Mouse (Mus musculus): ENCODE measurements around the gene Acrbp. TPM values are rescaled to one million over a fixed set of nuclear protein-coding genes. Genes with fewer than 3 reads are reported as not detected.

Gene Acrbp
- total RNA-seq, 2 experiments from 2014 or later: 15.7 to 17.7 TPM

DNA sequence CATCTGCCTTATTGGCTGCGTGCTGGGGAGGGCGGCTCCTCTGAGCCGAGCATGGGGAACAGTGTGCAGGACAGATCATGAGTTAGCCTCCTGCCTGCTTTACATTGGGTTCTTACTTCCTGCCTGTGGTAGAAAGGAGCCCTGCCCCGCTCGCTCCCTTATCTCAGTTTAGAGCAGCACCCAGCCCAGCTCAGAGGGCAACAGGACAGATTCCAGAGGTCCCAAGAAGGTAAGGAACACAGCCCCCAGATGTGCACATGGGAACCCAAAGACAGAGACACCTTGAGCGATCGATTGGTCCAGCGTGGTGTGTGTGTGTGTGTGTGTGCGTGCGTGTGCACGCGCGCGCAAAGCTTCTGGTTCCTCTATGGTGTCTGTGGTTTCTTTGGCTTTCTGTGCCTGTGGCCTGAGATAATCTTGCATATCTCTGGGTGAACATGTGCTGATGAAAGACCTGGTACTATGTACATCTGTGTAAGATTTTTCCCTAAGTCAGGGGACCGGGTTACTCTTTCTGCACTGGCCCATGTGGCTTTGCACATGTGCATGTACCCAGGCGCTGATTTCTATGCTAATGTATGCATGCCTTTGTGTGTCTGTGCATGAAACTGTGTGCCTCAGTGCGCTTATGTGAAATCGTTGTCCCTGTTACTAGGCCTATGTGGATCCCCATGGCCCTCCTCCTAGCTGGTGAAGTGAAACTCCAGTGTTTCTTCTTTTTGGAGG lies 21.8 kb downstream of the Acrbp start:
- DNase-seq (ENCODE audit: low spot score in 2 of 2): peak in 1 of 2 experiments; percentile 55

GRCm38 (mm10) chr6:125071896-125072279 lies 22.4 kb downstream of the Acrbp start:
- DNase-seq (ENCODE audit: low spot score in 2 of 2): peak; percentile 49 to 71

GRCm38 (mm10) chr6:125073825-125074224 lies 24.3 kb downstream of the Acrbp start:
- DNase-seq (ENCODE audit: low spot score in 2 of 2): no peak

GRCm38 (mm10) chr6:125081394-125081793 lies 31.9 kb downstream of the Acrbp start:
- DNase-seq (ENCODE audit: low spot score in 2 of 2): no peak

GRCm38 (mm10) chr6:125081797-125082560 lies 32.5 kb downstream of the Acrbp start:
- DNase-seq (ENCODE audit: low spot score in 2 of 2): peak; percentile 63 to 84

- no peak for DNase-seq (ENCODE audit: low spot score in 2 of 2)
These were observed 33.4 kb downstream of the Acrbp start for GRCm38 (mm10) chr6:125082801-125083386.

DNA sequence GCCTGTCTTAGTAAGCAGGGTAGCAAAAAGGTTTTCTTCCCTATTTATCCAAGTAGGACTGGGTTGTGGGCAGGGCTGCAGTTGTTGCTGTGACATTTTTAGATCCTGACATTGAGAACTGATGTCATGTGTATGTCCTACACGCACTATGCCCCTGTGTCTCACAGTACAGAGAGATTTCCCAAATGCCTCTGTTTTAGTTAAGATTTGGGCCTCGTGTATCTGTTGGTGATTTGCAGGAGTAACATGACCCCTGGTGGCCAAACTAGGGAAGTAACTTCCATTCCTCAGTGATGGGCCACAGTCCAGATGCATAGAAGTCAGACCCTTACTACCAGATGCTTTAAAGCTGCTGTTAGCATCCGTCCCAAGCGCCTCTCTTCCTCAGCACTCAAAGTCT lies 34.9 kb downstream of the Acrbp start:
- DNase-seq (ENCODE audit: low spot score in 2 of 2): peak in 1 of 2 experiments; percentile 85

GRCm38 (mm10) chr6:125087937-125088336 lies 38.4 kb downstream of the Acrbp start:
- no peak for DNase-seq (ENCODE audit: low spot score in 2 of 2)

DNA sequence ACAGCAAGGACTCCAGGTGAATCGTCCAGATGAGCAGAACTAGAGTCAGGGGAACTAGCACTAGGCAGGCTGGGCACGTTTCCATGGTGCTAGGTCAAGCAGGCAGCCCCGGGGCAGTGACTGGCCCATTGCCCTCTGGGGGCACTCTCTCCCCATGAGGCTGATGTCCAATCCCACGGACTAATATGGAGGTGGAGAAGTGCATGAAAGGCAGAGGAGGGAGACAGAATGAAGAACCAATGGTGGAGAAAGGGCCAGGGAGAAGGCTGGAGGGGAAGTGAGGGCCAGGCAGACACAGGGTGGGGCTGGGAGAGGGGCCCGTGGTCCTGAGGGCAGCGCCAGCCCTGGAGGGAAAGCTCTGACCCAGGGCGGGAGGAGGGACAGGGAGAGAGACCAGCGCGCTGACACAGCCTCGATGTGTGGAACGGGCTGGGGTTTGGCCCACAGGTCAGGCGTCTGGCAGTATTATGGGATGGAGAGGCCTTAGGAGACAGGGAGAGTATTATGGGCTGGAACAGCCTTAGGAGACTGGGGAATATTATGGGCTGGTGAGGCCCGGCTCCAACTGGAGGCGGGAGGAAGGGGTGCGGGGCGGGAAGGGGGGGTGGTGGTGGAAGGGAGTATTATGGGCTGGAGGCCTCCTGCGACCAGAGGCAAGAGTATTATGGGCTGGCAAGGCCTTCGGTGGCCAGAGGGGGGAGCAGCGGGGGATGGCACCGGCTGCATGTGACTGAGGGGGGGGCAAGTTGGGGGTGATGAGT lies 39.3 kb downstream of the Acrbp start:
- peak in 1 of 2 experiments; percentile 78 for DNase-seq (ENCODE audit: low spot score in 2 of 2)

DNA sequence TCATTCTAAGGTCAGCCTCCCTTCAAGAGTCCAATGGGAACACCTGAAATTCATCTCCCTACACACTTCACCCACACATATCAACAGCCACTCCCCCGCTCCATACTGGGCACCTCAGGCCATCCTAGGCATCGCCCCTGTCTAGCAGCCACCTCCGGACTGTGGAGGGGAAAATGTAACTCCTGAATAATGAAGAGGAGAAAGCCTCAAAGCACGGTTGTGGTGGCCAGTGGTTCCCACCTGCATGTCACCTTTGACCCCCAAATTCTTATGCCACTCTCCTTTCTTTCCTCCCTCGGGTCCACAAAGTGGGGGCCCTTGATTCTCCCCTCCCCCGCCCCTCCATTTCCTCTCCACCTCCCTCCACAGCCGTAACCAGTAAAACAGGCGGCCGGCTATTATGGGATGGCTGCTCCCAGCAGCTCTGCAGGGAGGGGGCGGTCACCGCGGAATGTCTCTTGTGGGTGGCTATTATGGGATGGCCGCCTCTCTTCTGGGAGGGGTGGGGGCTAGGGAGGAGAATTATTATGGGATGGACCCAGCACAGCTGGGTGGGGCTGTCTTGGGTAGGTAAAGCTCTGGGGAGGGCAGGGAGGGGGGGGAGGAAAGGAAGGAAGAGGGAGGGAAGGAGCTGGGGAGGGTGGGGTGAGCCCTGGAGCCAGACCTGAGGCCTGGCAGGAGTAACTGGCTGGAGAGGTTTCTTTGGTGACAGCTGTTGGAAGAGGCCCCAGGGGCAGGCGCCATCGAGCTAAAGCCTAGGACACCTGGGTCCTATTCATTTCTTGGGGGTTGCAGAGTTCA lies 40.2 kb downstream of the Acrbp start:
- DNase-seq (ENCODE audit: low spot score in 2 of 2): peak; percentile 82 to 88

DNA sequence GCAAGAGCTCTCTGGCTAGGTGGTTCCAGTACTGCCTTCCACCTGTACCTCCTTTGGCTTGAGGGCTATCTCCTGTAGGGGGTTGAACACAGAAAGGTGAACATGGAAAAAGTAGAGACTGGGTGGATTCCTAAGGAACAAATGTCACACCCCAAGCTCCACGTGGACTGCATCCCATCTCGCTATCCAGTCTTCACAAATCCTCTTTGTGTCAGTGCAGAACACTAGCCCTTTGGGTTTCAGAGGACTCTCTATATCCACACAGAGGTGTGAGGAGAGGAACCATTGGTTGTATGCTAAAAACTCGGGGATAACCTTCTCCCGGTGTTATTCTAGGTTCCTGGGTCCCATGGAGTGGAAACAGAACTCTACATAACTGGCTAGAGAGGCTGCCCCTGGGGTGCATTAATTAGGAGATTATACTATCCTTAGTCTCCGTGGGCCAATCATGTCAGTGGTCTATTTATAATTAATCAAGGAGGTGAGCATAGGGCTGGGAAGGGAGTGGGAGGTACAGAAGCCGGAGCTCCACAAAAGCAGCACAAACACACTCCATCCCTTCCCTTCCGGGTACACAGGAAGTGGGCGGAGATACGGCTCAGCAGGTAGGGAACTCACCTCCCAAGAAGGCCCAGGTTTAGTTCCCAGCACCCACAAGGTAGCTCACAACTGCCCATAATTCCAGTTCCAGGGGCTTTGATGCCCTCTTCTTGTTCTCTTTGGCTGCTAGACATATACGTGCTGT lies 41.0 kb downstream of the Acrbp start:
- no peak for DNase-seq (ENCODE audit: low spot score in 2 of 2)

- no peak for DNase-seq (ENCODE audit: low spot score in 2 of 2)
These were observed 42.9 kb downstream of the Acrbp start for GRCm38 (mm10) chr6:125092372-125092771.

DNA sequence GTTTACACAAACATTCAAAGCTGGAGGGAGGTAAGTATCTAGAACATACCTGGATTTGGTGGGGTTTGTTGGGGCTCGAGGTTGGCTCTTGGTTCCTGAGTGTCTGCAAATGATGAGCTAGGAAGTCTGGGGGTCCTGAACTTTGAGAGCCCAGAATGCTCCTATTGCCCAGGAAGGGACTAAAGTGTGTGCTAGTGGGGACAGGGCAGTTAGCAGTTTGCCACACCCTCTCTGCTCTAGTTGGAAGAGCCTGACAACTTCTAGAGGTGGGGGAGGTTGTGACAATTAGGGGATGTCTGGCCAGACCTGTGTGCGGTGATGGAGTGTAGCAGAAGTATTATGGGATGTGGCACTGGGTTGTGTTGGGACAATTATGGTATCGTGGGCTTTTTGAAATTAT lies 45.4 kb downstream of the Acrbp start:
- no peak for DNase-seq (ENCODE audit: low spot score in 2 of 2)

- peak; percentile 85 to 97 for DNase-seq (ENCODE audit: low spot score in 2 of 2)
These were observed 46.1 kb downstream of the Acrbp start, which contains the start of gene Chd4 for GRCm38 (mm10) chr6:125095391-125096278. Gene Chd4, plus strand, starts transcription at chr6:125095981.

- no peak for DNase-seq (ENCODE audit: low spot score in 2 of 2)
These were observed 46.7 kb downstream of the Acrbp start for GRCm38 (mm10) chr6:125096279-125096596.

GRCm38 (mm10) chr6:125096597-125097345 lies 47.3 kb downstream of the Acrbp start:
- peak in 1 of 2 experiments; percentile 45 for DNase-seq (ENCODE audit: low spot score in 2 of 2)

DNA sequence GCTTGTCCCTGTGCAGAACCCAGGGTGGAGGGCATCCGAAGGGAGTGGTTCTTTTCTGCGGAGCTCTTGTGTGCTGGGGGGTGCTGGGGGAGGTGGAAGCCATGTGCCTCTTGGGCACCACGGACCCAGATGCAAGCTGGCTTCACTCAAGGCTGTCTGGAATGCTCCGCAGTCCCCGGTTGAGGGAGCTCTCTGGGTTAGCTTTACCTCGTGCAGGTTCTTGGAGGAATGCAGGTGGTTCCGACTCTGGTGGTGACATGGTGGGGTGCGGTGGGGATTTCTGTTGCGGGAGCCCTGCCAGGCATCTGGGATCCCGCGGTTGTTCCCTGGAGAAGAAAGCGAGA lies 47.8 kb downstream of the Acrbp start:
- DNase-seq (ENCODE audit: low spot score in 2 of 2): peak in 1 of 2 experiments; percentile 48

GRCm38 (mm10) chr6:125097951-125098350 lies 48.5 kb downstream of the Acrbp start:
- DNase-seq (ENCODE audit: low spot score in 2 of 2): no peak
